Mouse (Mus musculus): ENCODE measurements around the gene Dcakd. TPM values are rescaled to one million over a fixed set of nuclear protein-coding genes. Genes with fewer than 3 reads are reported as not detected.

The Dcakd gene
- total RNA-seq, 1 experiment: 43.7 TPM

GRCm38 (mm10) chr11:103007001-103007340 lies 21.2 kb downstream of the Dcakd start:
- in situ Hi-C loops (cut with MboI; ENCODE audit: low sequenced_read_pairs in 2 of 2, unreplicated experiment in 2 of 2): no loop called here
- H3K36me3 ChIP-seq (ENCODE audit: control insufficient read depth, insufficient read depth, low read length, poor library complexity, severe bottlenecking): peaks cover 4% of the 10 kb centered on the region; the same call in 1 of the 2 replicates
- no peaks in the 10 kb centered on the region for H3K9me3 ChIP-seq (ENCODE audit: control insufficient read depth, insufficient read depth, low read depth, low read length)
- H3K4me1 ChIP-seq (ENCODE audit: control insufficient read depth in 2 of 2, insufficient read depth in 2 of 2, low read length in 2 of 2, poor library complexity in 1 of 2): peaks cover 2 to 20% of the 10 kb centered on the region in 2 experiments
- H3K9ac ChIP-seq (ENCODE audit: insufficient read depth, low read depth, low read length, poor library complexity, severe bottlenecking): no peak overlapping the region
- no peak overlapping the region for H3K27ac ChIP-seq (ENCODE audit: insufficient read depth, low read depth, low read length, poor library complexity, severe bottlenecking)
- H3K4me3 ChIP-seq (ENCODE audit: insufficient read depth in 1 of 2, low read depth in 1 of 2, low read length in 2 of 2, poor library complexity in 1 of 2, severe bottlenecking in 1 of 2): no peak overlapping the region
- TF ChIP-seq HCFC1 (IDR thresholded peaks at IDR 0.05; ENCODE audit: borderline replicate concordance, insufficient read depth, low read length): no peak
- no peak for TF ChIP-seq ZNF384 (IDR thresholded peaks at IDR 0.05; ENCODE audit: low read depth, low read length)
- TF ChIP-seq ZC3H11A (IDR thresholded peaks at IDR 0.05; ENCODE audit: borderline replicate concordance, low read depth, low read length): no peak
- no peak for TF ChIP-seq MAFK (IDR thresholded peaks at IDR 0.05; ENCODE audit: insufficient read depth, low read depth, low read length)
- no peak for TF ChIP-seq CHD2 (IDR thresholded peaks at IDR 0.05; ENCODE audit: low read depth, low read length)
- DNase-seq (ENCODE audit: low read depth, low spot score): no peak

- no peak overlapping the region for H3K9ac ChIP-seq (ENCODE audit: insufficient read depth, low read depth, low read length, poor library complexity, severe bottlenecking)
- H3K36me3 ChIP-seq (ENCODE audit: control insufficient read depth, insufficient read depth, low read length, poor library complexity, severe bottlenecking): peaks cover 4% of the 10 kb centered on the region; the same call in 1 of the 2 replicates
- in situ Hi-C loops (cut with MboI; ENCODE audit: low sequenced_read_pairs in 2 of 2, unreplicated experiment in 2 of 2): no loop called here
- DNase-seq (ENCODE audit: low read depth, low spot score): no peak
- H3K9me3 ChIP-seq (ENCODE audit: control insufficient read depth, insufficient read depth, low read depth, low read length): no peaks in the 10 kb centered on the region
- no peak overlapping the region for H3K27ac ChIP-seq (ENCODE audit: insufficient read depth, low read depth, low read length, poor library complexity, severe bottlenecking)
- no peak overlapping the region for H3K4me3 ChIP-seq (ENCODE audit: insufficient read depth in 1 of 2, low read depth in 1 of 2, low read length in 2 of 2, poor library complexity in 1 of 2, severe bottlenecking in 1 of 2)
- peaks cover 2 to 20% of the 10 kb centered on the region in 2 experiments for H3K4me1 ChIP-seq (ENCODE audit: control insufficient read depth in 2 of 2, insufficient read depth in 2 of 2, low read length in 2 of 2, poor library complexity in 1 of 2)
- no peak for TF ChIP-seq MAFK (IDR thresholded peaks at IDR 0.05; ENCODE audit: insufficient read depth, low read depth, low read length)
- no peak for TF ChIP-seq ZC3H11A (IDR thresholded peaks at IDR 0.05; ENCODE audit: borderline replicate concordance, low read depth, low read length)
- TF ChIP-seq ZNF384 (IDR thresholded peaks at IDR 0.05; ENCODE audit: low read depth, low read length): no peak
- no peak for TF ChIP-seq CHD2 (IDR thresholded peaks at IDR 0.05; ENCODE audit: low read depth, low read length)
- TF ChIP-seq HCFC1 (IDR thresholded peaks at IDR 0.05; ENCODE audit: borderline replicate concordance, insufficient read depth, low read length): no peak
Measured at GRCm38 (mm10) chr11:103006286-103007000, 21.7 kb downstream of the Dcakd start.

DNA sequence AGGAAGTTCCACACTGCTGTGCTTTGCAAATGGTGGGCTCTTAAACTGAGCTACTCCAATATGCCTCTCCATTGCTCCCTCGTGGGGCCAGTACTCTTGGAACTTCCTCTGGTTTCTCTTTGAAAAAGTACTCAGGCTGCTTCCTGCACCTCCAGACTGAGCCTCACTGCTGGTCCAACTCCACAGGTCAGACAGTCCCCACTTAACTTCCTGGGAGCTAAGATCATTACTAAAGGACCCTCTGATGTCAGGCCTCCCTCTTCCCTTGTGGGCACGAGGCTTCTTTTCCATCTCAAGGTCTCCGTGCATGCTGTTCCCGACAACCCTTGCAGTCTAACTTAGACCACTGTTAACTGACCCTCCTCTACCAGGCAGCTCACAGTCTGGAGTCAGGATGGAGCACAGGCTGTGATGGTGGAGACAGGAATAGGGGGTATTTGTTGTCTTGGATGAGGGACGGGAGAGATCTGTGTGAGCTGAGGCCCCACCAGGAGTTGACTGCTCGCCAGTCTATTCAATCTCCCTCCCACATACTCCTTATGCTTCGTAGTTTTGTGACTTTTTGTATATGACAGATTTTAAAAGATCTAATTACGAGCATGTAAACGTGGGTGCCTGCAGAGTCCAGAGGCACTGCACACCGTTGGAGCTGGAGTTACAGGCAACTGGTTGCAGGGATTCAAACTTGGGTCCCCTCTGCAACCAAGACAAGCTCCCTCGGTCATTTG lies 22.7 kb downstream of the Dcakd start:
- in situ Hi-C loops (cut with MboI; ENCODE audit: low sequenced_read_pairs in 2 of 2, unreplicated experiment in 2 of 2): no loop called here
- Histone ChIP-seq H3K4me1 (ENCODE audit: control insufficient read depth in 2 of 2, insufficient read depth in 2 of 2, low read length in 2 of 2, poor library complexity in 1 of 2) (peaks cover 2 to 20% of the 10 kb centered on the region in 2 experiments), H3K27ac (ENCODE audit: insufficient read depth, low read depth, low read length, poor library complexity, severe bottlenecking) (no peak overlapping the region), H3K4me3 (ENCODE audit: insufficient read depth in 1 of 2, low read depth in 1 of 2, low read length in 2 of 2, poor library complexity in 1 of 2, severe bottlenecking in 1 of 2) (no peak overlapping the region), H3K36me3 (ENCODE audit: control insufficient read depth, insufficient read depth, low read length, poor library complexity, severe bottlenecking) (peaks cover 7% of the 10 kb centered on the region; the same call in 1 of the 2 replicates), H3K9ac (ENCODE audit: insufficient read depth, low read depth, low read length, poor library complexity, severe bottlenecking) (no peak overlapping the region), H3K9me3 (ENCODE audit: control insufficient read depth, insufficient read depth, low read depth, low read length) (no peaks in the 10 kb centered on the region)
- TF ChIP-seq MAFK (IDR thresholded peaks at IDR 0.05; ENCODE audit: insufficient read depth, low read depth, low read length): no peak
- no peak for TF ChIP-seq HCFC1 (IDR thresholded peaks at IDR 0.05; ENCODE audit: borderline replicate concordance, insufficient read depth, low read length)
- TF ChIP-seq ZNF384 (IDR thresholded peaks at IDR 0.05; ENCODE audit: low read depth, low read length): no peak
- TF ChIP-seq ZC3H11A (IDR thresholded peaks at IDR 0.05; ENCODE audit: borderline replicate concordance, low read depth, low read length): no peak
- TF ChIP-seq CHD2 (IDR thresholded peaks at IDR 0.05; ENCODE audit: low read depth, low read length): no peak
- no peak for DNase-seq (ENCODE audit: low read depth, low spot score)

DNA sequence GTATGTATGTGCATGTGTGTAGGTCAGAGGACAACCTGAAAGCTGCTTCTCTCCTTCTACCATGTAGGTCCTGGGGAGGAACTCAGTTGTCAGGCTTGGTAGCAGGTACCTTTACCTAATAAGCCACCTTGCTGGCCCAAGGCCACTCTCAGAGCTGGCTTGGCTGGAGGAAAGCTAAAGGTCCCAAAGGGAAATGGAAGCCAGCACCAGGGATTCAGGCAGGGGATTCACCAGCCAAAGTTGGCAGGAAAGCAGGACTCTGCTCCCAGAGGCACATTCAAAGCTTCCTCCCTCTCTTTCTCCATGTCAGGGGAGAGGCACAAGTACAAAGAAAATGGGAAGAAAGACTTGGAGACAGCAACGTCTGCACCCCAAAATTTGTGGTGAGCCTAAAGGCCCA lies 23.3 kb downstream of the Dcakd start:
- Histone ChIP-seq H3K9me3 (ENCODE audit: control insufficient read depth, insufficient read depth, low read depth, low read length) (no peaks in the 10 kb centered on the region), H3K4me1 (ENCODE audit: control insufficient read depth in 2 of 2, insufficient read depth in 2 of 2, low read length in 2 of 2, poor library complexity in 1 of 2) (peaks cover 2 to 20% of the 10 kb centered on the region in 2 experiments), H3K4me3 (ENCODE audit: insufficient read depth in 1 of 2, low read depth in 1 of 2, low read length in 2 of 2, poor library complexity in 1 of 2, severe bottlenecking in 1 of 2) (no peak overlapping the region), H3K9ac (ENCODE audit: insufficient read depth, low read depth, low read length, poor library complexity, severe bottlenecking) (no peak overlapping the region), H3K36me3 (ENCODE audit: control insufficient read depth, insufficient read depth, low read length, poor library complexity, severe bottlenecking) (peaks cover 8% of the 10 kb centered on the region; the same call in 1 of the 2 replicates), H3K27ac (ENCODE audit: insufficient read depth, low read depth, low read length, poor library complexity, severe bottlenecking) (no peak overlapping the region)
- no peak for DNase-seq (ENCODE audit: low read depth, low spot score)
- TF ChIP-seq HCFC1 (IDR thresholded peaks at IDR 0.05; ENCODE audit: borderline replicate concordance, insufficient read depth, low read length) (no peak), CHD2 (IDR thresholded peaks at IDR 0.05; ENCODE audit: low read depth, low read length) (no peak), ZC3H11A (IDR thresholded peaks at IDR 0.05; ENCODE audit: borderline replicate concordance, low read depth, low read length) (no peak), MAFK (IDR thresholded peaks at IDR 0.05; ENCODE audit: insufficient read depth, low read depth, low read length) (no peak), ZNF384 (IDR thresholded peaks at IDR 0.05; ENCODE audit: low read depth, low read length) (no peak)
- in situ Hi-C loops (cut with MboI; ENCODE audit: low sequenced_read_pairs in 2 of 2, unreplicated experiment in 2 of 2): no loop called here

All from ES-E14 (cell line).